25 mouse cellular contexts compared by ENCODE assay signal in genomic region chr5:44143467-44144235, GRCm38 (mm10). TPM values are rescaled to one million over a fixed set of nuclear protein-coding genes. Genes with fewer than 3 reads are reported as not detected.
DNase-seq lines count a peak whose midpoint lies in the region; ATAC-seq lines count a peak whose summit lies in the region.
"Had no signal": no experiment of that assay in that cellular context is flagged by ENCODE, and none has a peak within 500 bp of the region (broad histone marks: within the 10 kb centered on the region; RNA-seq: fewer than 3 reads in every experiment).

No protein-coding gene starts in this region.

- no peak overlapping the region for H3K9ac ChIP-seq in embryonic facial prominence, embryonic 14.5 days (ENCODE audit: low read depth, low read length)
- H3K9ac ChIP-seq in stomach, embryonic 16.5 days (ENCODE audit: low read length) = no peak overlapping the region
- H3K9ac ChIP-seq: embryonic facial prominence, embryonic 13.5 days; heart, embryonic 13.5 days; midbrain, embryonic 13.5 days had no signal

- DNase-seq in embryonic facial prominence, embryonic 14.5 days (ENCODE audit: low spot score) = peak; percentile 68
- no peak for DNase-seq in embryonic facial prominence, embryonic 10.5 days (ENCODE audit: low spot score)
- peak; percentile 88 for DNase-seq in ES-CJ7 (ENCODE audit: low read depth, low spot score)
- DNase-seq in urinary bladder, postnatal 36 days (ENCODE audit: low spot score in 2 of 2) = no peak
- DNase-seq in heart, postnatal 10 days = no peak
- no peak for DNase-seq in thymus, postnatal 36 days
- DNase-seq: adrenal gland, postnatal 14 days; cerebellum, adult 11 months; cerebellum, postnatal 10 days; gastrocnemius, adult 2 months; heart, adult 11 months; kidney, adult 9 months; lung, postnatal 14 days; right cerebral cortex, postnatal 4 days; thymus, adult 2 months had no signal

- no peaks in the 10 kb centered on the region for H3K27me3 ChIP-seq in embryonic facial prominence, embryonic 14.5 days (replicated peaks; ENCODE audit: control insufficient read depth, insufficient read depth, low read length)
- peaks cover 3% of the 10 kb centered on the region; the same call in 1 of the 2 replicates for H3K27me3 ChIP-seq in embryonic facial prominence, embryonic 10.5 days (replicated peaks; ENCODE audit: low read depth, poor library complexity, severe bottlenecking)
- H3K27me3 ChIP-seq in stomach, embryonic 16.5 days (ENCODE audit: control insufficient read depth, insufficient read depth, low read length) = no peaks in the 10 kb centered on the region
- H3K27me3 ChIP-seq: embryonic facial prominence, embryonic 13.5 days; midbrain, embryonic 13.5 days had no signal

- no peak overlapping the region for H3K27ac ChIP-seq in embryonic facial prominence, embryonic 14.5 days (replicated peaks; ENCODE audit: low read depth, low read length)
- no peak overlapping the region for H3K27ac ChIP-seq in embryonic facial prominence, embryonic 10.5 days (replicated peaks)
- peak overlapping the region; percentile 42 for H3K27ac ChIP-seq in stomach, embryonic 16.5 days (ENCODE audit: low read length)
- H3K27ac ChIP-seq: embryonic facial prominence, embryonic 13.5 days; gastrocnemius, adult 2 months; heart, embryonic 13.5 days; hindbrain, embryonic 10.5 days; midbrain, embryonic 13.5 days had no signal

- 37% methylated on average over 8 of the region's 8 CpGs for WGBS in embryonic facial prominence, embryonic 14.5 days
- 28% methylated on average over 8 of the region's 8 CpGs for WGBS in embryonic facial prominence, embryonic 10.5 days
- 46% methylated on average over 8 of the region's 8 CpGs for WGBS in stomach, embryonic 16.5 days

- ATAC-seq in embryonic facial prominence, embryonic 14.5 days (ENCODE audit: low read depth) = peak; percentile 92
- peak; percentile 16; the same call in 1 of the 2 replicates for ATAC-seq in granulocyte monocyte progenitor cell, adult 5-6 weeks (replicated peaks; ENCODE audit: poor library complexity, severe bottlenecking)
- ATAC-seq in stomach, embryonic 16.5 days (ENCODE audit: insufficient read depth, low FRiP score) = peak; percentile 88
- ATAC-seq: activated CD4-positive, CD25-positive, alpha-beta regulatory T cell, adult 4 months; CD4-positive, CD25-positive, alpha-beta regulatory T cell, adult 4 months; midbrain, embryonic 13.5 days had no signal

- H3K9me3 ChIP-seq in embryonic facial prominence, embryonic 14.5 days (ENCODE audit: control insufficient read depth, low read length) = no peaks in the 10 kb centered on the region
- no peaks in the 10 kb centered on the region for H3K9me3 ChIP-seq in embryonic facial prominence, embryonic 10.5 days
- no peaks in the 10 kb centered on the region for H3K9me3 ChIP-seq in stomach, embryonic 16.5 days (replicated peaks; ENCODE audit: control insufficient read depth, low read length)
- H3K9me3 ChIP-seq: embryonic facial prominence, embryonic 13.5 days; heart, embryonic 13.5 days; hindbrain, embryonic 10.5 days; midbrain, embryonic 13.5 days had no signal

- intact Hi-C loops in heart, postnatal 10 days (cut with DNase I) = no loop called here

- no peaks in the 10 kb centered on the region for H3K4me1 ChIP-seq in embryonic facial prominence, embryonic 14.5 days (ENCODE audit: control insufficient read depth, insufficient read depth, low read length)
- peaks cover 8% of the 10 kb centered on the region for H3K4me1 ChIP-seq in embryonic facial prominence, embryonic 10.5 days
- 0 out of 2 replicates have a peak, but pooled peaks cover 4% of the 10 kb centered on the region for H3K4me1 ChIP-seq in stomach, embryonic 16.5 days (ENCODE audit: control insufficient read depth, insufficient read depth, low read length)
- H3K4me1 ChIP-seq: embryonic facial prominence, embryonic 13.5 days; heart, embryonic 13.5 days had no signal

- no peak overlapping the region for H3K4me2 ChIP-seq in embryonic facial prominence, embryonic 14.5 days (ENCODE audit: low read depth, low read length)
- no peak overlapping the region for H3K4me2 ChIP-seq in stomach, embryonic 16.5 days (ENCODE audit: low read depth, low read length)
- H3K4me2 ChIP-seq: embryonic facial prominence, embryonic 13.5 days; heart, embryonic 13.5 days; liver, embryonic 11.5 days; midbrain, embryonic 13.5 days had no signal

- H3K4me3 ChIP-seq in embryonic facial prominence, embryonic 14.5 days (ENCODE audit: low read depth, low read length) = no peak overlapping the region
- no peak overlapping the region for H3K4me3 ChIP-seq in embryonic facial prominence, embryonic 10.5 days
- no peak overlapping the region for H3K4me3 ChIP-seq in stomach, embryonic 16.5 days (replicated peaks; ENCODE audit: low read length)
- H3K4me3 ChIP-seq: embryonic facial prominence, embryonic 13.5 days; gastrocnemius, adult 2 months; heart, embryonic 13.5 days; hindbrain, embryonic 10.5 days; midbrain, embryonic 13.5 days; myocyte had no signal

- H3K36me3 ChIP-seq in embryonic facial prominence, embryonic 14.5 days (ENCODE audit: control insufficient read depth, insufficient read depth, low read length) = no peaks in the 10 kb centered on the region
- no peaks in the 10 kb centered on the region for H3K36me3 ChIP-seq in embryonic facial prominence, embryonic 10.5 days (replicated peaks)
- H3K36me3 ChIP-seq in stomach, embryonic 16.5 days (ENCODE audit: control insufficient read depth, insufficient read depth, low read length) = no peaks in the 10 kb centered on the region
- H3K36me3 ChIP-seq: embryonic facial prominence, embryonic 13.5 days; heart, embryonic 13.5 days; hindbrain, embryonic 10.5 days; midbrain, embryonic 13.5 days had no signal

RNA-seq across cellular contexts. Expression of gene Prom1, which starts 41.8 kb away (rescaled TPM):
- 27.2 and 29.7 TPM in 2 replicates for polyA plus RNA-seq in embryonic facial prominence, embryonic 14.5 days (2014; fragmentation: Nextera tagmentation; extraction: Ambion mirVana)
- 102 and 110 TPM in 2 replicates for polyA plus RNA-seq in embryonic facial prominence, embryonic 10.5 days (2016; fragmentation: Nextera tagmentation; extraction: Ambion mirVana)
- 12.7 and 17.1 TPM in 2 replicates for total RNA-seq in granulocyte monocyte progenitor cell, adult 5-6 weeks (2014; fragmentation: Nextera tagmentation)
- total RNA-seq in granulocyte monocyte progenitor cell, adult 5-6 weeks (2017) = 40.5 and 45.8 TPM in 2 replicates
- polyA plus RNA-seq in stomach, embryonic 16.5 days (2015; fragmentation: Nextera tagmentation; extraction: Ambion mirVana) = 61.3 and 79.0 TPM in 2 replicates
- total RNA-seq in heart, postnatal 10 days (2021) = 1 to 10 TPM; 5.5 to 6.7 TPM
- polyA plus RNA-seq: myocyte had no signal

Comparison
In these comparisons a context has a peak if more than half of its experiments do, and no peak if none do; other contexts are left out.
1. DNase-seq: peak in embryonic facial prominence, embryonic 14.5 days (single experiment) and ES-CJ7 (single experiment); none in embryonic facial prominence, embryonic 10.5 days (single experiment), urinary bladder, postnatal 36 days (0 of 2), heart, postnatal 10 days (0 of 2) and thymus, postnatal 36 days (0 of 2).
2. ATAC-seq: peak in every context shown above with its lines; median percentile 92 in embryonic facial prominence, embryonic 14.5 days; 88 in stomach, embryonic 16.5 days; 16 in granulocyte monocyte progenitor cell, adult 5-6 weeks.